Mouse (Mus musculus) small intestine, adult 2 months (tissue): ENCODE results near the gene Ipmk.

Experiments
- CTCF ChIP-seq: fragments of 200-500 bp; IDR thresholded peaks from 2 replicates; pipeline ENCODE4 v1.5.1; 2012; ENCODE audit warnings: low read depth, mild to moderate bottlenecking, control low read depth, inconsistent platforms, low read length, moderate library complexity, mixed read lengths; ENCODE audit not compliant: insufficient replicate concordance, insufficient read length; ENCODE audit errors: extremely low read depth
- POLR2A ChIP-seq: fragments of 200-500 bp; IDR thresholded peaks from 2 replicates; pipeline ENCODE4 v1.6.1; 2012; ENCODE audit warnings: low read depth, mild to moderate bottlenecking, control low read depth, inconsistent platforms, low read length, moderate library complexity

DNA sequence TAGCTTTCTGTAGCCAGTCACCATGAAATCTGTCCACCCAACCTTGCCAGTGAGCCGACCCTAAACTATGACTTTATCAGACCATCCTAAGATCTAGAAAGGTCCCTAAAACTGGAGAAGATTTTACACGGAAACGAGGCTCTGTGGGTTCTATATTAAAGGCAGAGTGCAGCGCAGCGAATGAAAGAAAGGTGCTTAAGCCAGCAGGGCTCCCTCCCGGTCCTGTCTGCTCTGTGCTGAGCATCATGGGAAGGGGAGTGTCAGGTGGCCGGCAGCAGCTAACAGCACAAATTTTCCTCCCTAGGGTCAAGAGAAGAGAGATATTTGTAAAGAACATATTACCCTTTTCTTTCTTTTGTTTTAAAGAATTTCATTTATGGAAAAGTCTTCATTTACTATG, 34.5 kb downstream of the Ipmk start:
- TF ChIP-seq POLR2A (no peak), CTCF (no peak)
